Mouse (Mus musculus): ENCODE results near the gene Ngef. TPM values are rescaled to one million over a fixed set of nuclear protein-coding genes. Genes with fewer than 3 reads are reported as not detected.
"Not testable (repeated sequence)": the region's sequence is repeated elsewhere in the genome, so short reads cannot be mapped to it uniquely, and the experiment has no call there.

Ngef gene
- total and polyA plus RNA-seq, 3 experiments: 0.14 to 0.41 (median 0.39) TPM

- no peak for DNase-seq
Measured at GRCm38 (mm10) chr1:87475076-87475895, 98.4 kb downstream of the Ngef start.

- no peak for DNase-seq
Measured at GRCm38 (mm10) chr1:87472576-87472975, 101.1 kb downstream of the Ngef start.

GRCm38 (mm10) chr1:87471914-87472313, 101.8 kb downstream of the Ngef start:
- DNase-seq: no peak

GRCm38 (mm10) chr1:87469971-87470370, 103.7 kb downstream of the Ngef start, which contains the start of gene Snorc:
TSS of gene Snorc (plus strand) at chr1:87470271.
- DNase-seq: not testable (repeated sequence)

GRCm38 (mm10) chr1:87468321-87468720, 105.3 kb downstream of the Ngef start:
- no peak for DNase-seq

- no peak for DNase-seq
Measured at GRCm38 (mm10) chr1:87467469-87467868, 106.2 kb downstream of the Ngef start.

- not testable (repeated sequence) for DNase-seq
Measured at GRCm38 (mm10) chr1:87459856-87460255, 113.8 kb downstream of the Ngef start.

- no peak for DNase-seq
Measured at GRCm38 (mm10) chr1:87458045-87458444, 115.6 kb downstream of the Ngef start.

GRCm38 (mm10) chr1:87456425-87456824, 117.2 kb downstream of the Ngef start:
- no peak for DNase-seq

GRCm38 (mm10) chr1:87449432-87449831, 124.2 kb downstream of the Ngef start:
- DNase-seq: no peak

- peak; percentile 34 for DNase-seq
Measured at GRCm38 (mm10) chr1:87447183-87448104, 126.2 kb downstream of the Ngef start.

GRCm38 (mm10) chr1:87436583-87436982, 137.1 kb downstream of the Ngef start:
- DNase-seq: no peak

GRCm38 (mm10) chr1:87435125-87435524, 138.5 kb downstream of the Ngef start:
- no peak for DNase-seq

Other genes with a start within 250 kb of the Ngef start
- 10 to 100 TPM; 66.6 to 95.5 TPM for gene Gigyf2, start 246.9 kb downstream of the Ngef start, total RNA-seq (2021)
- 17.0 and 24.7 TPM in 2 replicates for gene Gigyf2, start 246.9 kb downstream of the Ngef start, polyA plus RNA-seq (2012; rRNA removed)
- gene Kcnj13, start 179.1 kb downstream of the Ngef start, total RNA-seq (2021): not detected
- not detected in 2 replicates for gene Kcnj13, start 179.1 kb downstream of the Ngef start, polyA plus RNA-seq (2012; rRNA removed)
- not detected for gene Snorc, start 103.6 kb downstream of the Ngef start, total RNA-seq (2021)
- gene Snorc, start 103.6 kb downstream of the Ngef start, polyA plus RNA-seq (2012; rRNA removed): not detected in 2 replicates
- gene Neu2, start 64.0 kb downstream of the Ngef start, total RNA-seq (2021): not detected
- not detected in 2 replicates for gene Neu2, start 64.0 kb downstream of the Ngef start, polyA plus RNA-seq (2012; rRNA removed)
- 10 to 100 TPM; 11.5 to 18.4 TPM for gene Inpp5d, start 46.4 kb upstream of the Ngef start, total RNA-seq (2021)
- 17.5 and 21.1 TPM in 2 replicates for gene Inpp5d, start 46.4 kb upstream of the Ngef start, polyA plus RNA-seq (2012; rRNA removed)
- 10 to 100 TPM; 28.5 to 33.8 TPM for gene Atg16l1, start 182.0 kb upstream of the Ngef start, total RNA-seq (2021)
- gene Atg16l1, start 182.0 kb upstream of the Ngef start, polyA plus RNA-seq (2012; rRNA removed): 15.9 and 17.1 TPM in 2 replicates
- gene Sag, start 229.8 kb upstream of the Ngef start, total RNA-seq (2021): 1 to 10 TPM; 1.4 to 2.4 TPM
- 0.48 and 0.57 TPM in 2 replicates for gene Sag, start 229.8 kb upstream of the Ngef start, polyA plus RNA-seq (2012; rRNA removed)

Data from adrenal gland, adult 2 months (tissue).